30 mouse cellular contexts compared by ENCODE assay signal in genomic region chr7:82075359-82075758, GRCm38 (mm10).
DNase-seq lines count a peak whose midpoint lies in the region; ATAC-seq and TF ChIP-seq lines count a peak whose summit lies in the region.
"Had no signal": no experiment of that assay in that cellular context is flagged by ENCODE, and none has a peak within 500 bp of the region (broad histone marks: within the 10 kb centered on the region; RNA-seq: fewer than 3 reads in every experiment).

No protein-coding gene starts in this region.

- peak; percentile 82 for ATAC-seq in frontal cortex, adult (ENCODE audit: low TSS enrichment)
- ATAC-seq in heart, embryonic 11.5 days (replicated peaks; ENCODE audit: insufficient number of reproducible peaks, low FRiP score, low TSS enrichment): no peak
- ATAC-seq: activated CD4-positive, CD25-positive, alpha-beta regulatory T cell, adult 4 months; CD4-positive, CD25-positive, alpha-beta regulatory T cell, adult 4 months; forebrain, embryonic 14.5 days; Patski had no signal

- no peaks in the 10 kb centered on the region for H3K27me3 ChIP-seq in heart, embryonic 11.5 days (ENCODE audit: control insufficient read depth, insufficient read depth, low read length)
- H3K27me3 ChIP-seq: CH12.LX; embryonic facial prominence, embryonic 13.5 days; embryonic facial prominence, embryonic 15.5 days; forebrain, embryonic 12.5 days; Patski had no signal

- intact Hi-C loops in left cerebral cortex, postnatal 25 days (cut with DNase I): no loop called here
- intact Hi-C loops in left cerebral cortex, adult 2 months (cut with DNase I): no loop called here

- H3K9me3 ChIP-seq in heart, embryonic 11.5 days (replicated peaks; ENCODE audit: control insufficient read depth, low read length): no peaks in the 10 kb centered on the region
- H3K9me3 ChIP-seq: embryonic facial prominence, embryonic 13.5 days; embryonic facial prominence, embryonic 15.5 days; forebrain, embryonic 10.5 days; forebrain, embryonic 12.5 days; G1E had no signal

- TF ChIP-seq CTCF in left cerebral cortex, adult 2 months (IDR thresholded peaks at IDR 0.05): no peak

- whole genome bisulfite sequencing in heart, embryonic 11.5 days (ENCODE audit: insufficient replicate concordance): 42% methylated on average over 2 of the region's 2 CpGs

- no peak for DNase-seq in frontal cortex, postnatal 10 days (ENCODE audit: low spot score in 2 of 2)
- DNase-seq in heart, adult 11 months: peak; percentile 34
- DNase-seq in left cerebral cortex, postnatal 25 days (ENCODE audit: low spot score in 2 of 2): peak; percentile 9 to 69
- no peak for DNase-seq in left cerebral cortex, adult 2 months (ENCODE audit: extremely low spot score in 1 of 2, low spot score in 2 of 2)
- peak; percentile 70 for DNase-seq in brain, adult 2 months (ENCODE audit: low read depth, low spot score)
- no peak for DNase-seq in urinary bladder, postnatal 14 days (ENCODE audit: low spot score)
- DNase-seq: adrenal gland, adult 8-10 months; adrenal gland, postnatal 14 days; adrenal gland, postnatal 36 days; B cell, adult 2 months; cerebellum, adult 11 months; cerebellum, adult 18-20 months; cerebellum, adult 8-10 months; cerebellum, adult 9-11 months; cerebellum, postnatal 14 days; cerebellum, postnatal 36 days; embryo, embryonic 11 days had no signal

- H3K4me2 ChIP-seq in heart, embryonic 11.5 days: no peak overlapping the region
- H3K4me2 ChIP-seq: embryonic facial prominence, embryonic 13.5 days; embryonic facial prominence, embryonic 15.5 days; forebrain, embryonic 12.5 days had no signal

- no peak overlapping the region for H3K4me3 ChIP-seq in heart, embryonic 11.5 days (ENCODE audit: low read depth, low read length)
- H3K4me3 ChIP-seq in left cerebral cortex, adult 2 months: no peak overlapping the region
- H3K4me3 ChIP-seq: embryonic facial prominence, embryonic 13.5 days; embryonic facial prominence, embryonic 15.5 days; erythroblast, embryonic 14.5 days; forebrain, embryonic 10.5 days; forebrain, embryonic 12.5 days had no signal

- H3K27ac ChIP-seq in heart, embryonic 11.5 days (ENCODE audit: low read depth, low read length): no peak overlapping the region
- no peak overlapping the region for H3K27ac ChIP-seq in left cerebral cortex, adult 2 months
- H3K27ac ChIP-seq: embryonic facial prominence, embryonic 13.5 days; embryonic facial prominence, embryonic 15.5 days; forebrain, embryonic 10.5 days; forebrain, embryonic 12.5 days had no signal

- H3K9ac ChIP-seq in heart, embryonic 11.5 days (ENCODE audit: low read depth, low read length): no peak overlapping the region
- H3K9ac ChIP-seq: embryonic facial prominence, embryonic 13.5 days; embryonic facial prominence, embryonic 15.5 days; forebrain, embryonic 12.5 days had no signal

- H3K4me1 ChIP-seq in heart, embryonic 11.5 days (ENCODE audit: control insufficient read depth, insufficient read depth, low read length): no peaks in the 10 kb centered on the region
- H3K4me1 ChIP-seq: embryonic facial prominence, embryonic 13.5 days; embryonic facial prominence, embryonic 15.5 days; forebrain, embryonic 10.5 days; forebrain, embryonic 12.5 days had no signal

- no peaks in the 10 kb centered on the region for H3K36me3 ChIP-seq in heart, embryonic 11.5 days (ENCODE audit: control insufficient read depth, insufficient read depth, low read length)
- H3K36me3 ChIP-seq: embryonic facial prominence, embryonic 13.5 days; embryonic facial prominence, embryonic 15.5 days; forebrain, embryonic 10.5 days; forebrain, embryonic 12.5 days; G1E had no signal

Comparison
In these comparisons a context has a peak if more than half of its experiments do, and no peak if none do; other contexts are left out.
1. DNase-seq: peak in heart, adult 11 months (single experiment), left cerebral cortex, postnatal 25 days (2 of 2) and brain, adult 2 months (single experiment); none in frontal cortex, postnatal 10 days (0 of 2), left cerebral cortex, adult 2 months (0 of 2) and urinary bladder, postnatal 14 days (single experiment).